Mouse (Mus musculus): Measurements from ENCODE around the gene Syt2. TPM values are rescaled to one million over a fixed set of nuclear protein-coding genes. Genes with fewer than 3 reads are reported as not detected.

The Syt2 gene
- polyA plus RNA-seq, 1 experiment from 2014 or later, result 2.1 TPM

GRCm38 (mm10) chr1:134784481-134784880, 138.0 kb downstream of the Syt2 start:
- no peak for DNase-seq
- ATAC-seq (ENCODE audit: low FRiP score, low TSS enrichment), result no peak
- no peak overlapping the region for H3K9ac ChIP-seq (replicated peaks; ENCODE audit: low read length)
- H3K27ac ChIP-seq (replicated peaks; ENCODE audit: low read depth, low read length), result no peak overlapping the region
- H3K27me3 ChIP-seq (ENCODE audit: control insufficient read depth, insufficient read depth, low read length), result no peaks in the 10 kb centered on the region
- no peak overlapping the region for H3K4me3 ChIP-seq (replicated peaks; ENCODE audit: low read depth, low read length)
- no peaks in the 10 kb centered on the region for H3K36me3 ChIP-seq (ENCODE audit: control insufficient read depth, insufficient read depth, low read length)
- H3K4me2 ChIP-seq (ENCODE audit: low read length), result no peak overlapping the region
- WGBS, result 84% methylated on average over 6 of the region's 6 CpGs
- H3K4me1 ChIP-seq (ENCODE audit: control insufficient read depth, insufficient read depth, low read length), result no peaks in the 10 kb centered on the region
- no peaks in the 10 kb centered on the region for H3K9me3 ChIP-seq (ENCODE audit: control insufficient read depth, low read length)

GRCm38 (mm10) chr1:134784911-134785310, 138.4 kb downstream of the Syt2 start:
- H3K9me3 ChIP-seq (ENCODE audit: control insufficient read depth, low read length), result no peaks in the 10 kb centered on the region
- 84% methylated on average over 1 of the region's 1 CpGs for WGBS
- DNase-seq (no peak), ATAC-seq (ENCODE audit: low FRiP score, low TSS enrichment) (no peak)
- no peaks in the 10 kb centered on the region for H3K4me1 ChIP-seq (ENCODE audit: control insufficient read depth, insufficient read depth, low read length)
- no peaks in the 10 kb centered on the region for H3K27me3 ChIP-seq (ENCODE audit: control insufficient read depth, insufficient read depth, low read length)
- no peak overlapping the region for H3K4me3 ChIP-seq (replicated peaks; ENCODE audit: low read depth, low read length)
- no peak overlapping the region for H3K9ac ChIP-seq (replicated peaks; ENCODE audit: low read length)
- H3K36me3 ChIP-seq (ENCODE audit: control insufficient read depth, insufficient read depth, low read length), result no peaks in the 10 kb centered on the region
- H3K27ac ChIP-seq (replicated peaks; ENCODE audit: low read depth, low read length), result no peak overlapping the region
- no peak overlapping the region for H3K4me2 ChIP-seq (ENCODE audit: low read length)

- Histone ChIP-seq H3K4me1 (ENCODE audit: control insufficient read depth, insufficient read depth, low read length) (no peaks in the 10 kb centered on the region), H3K9me3 (ENCODE audit: control insufficient read depth, low read length) (no peaks in the 10 kb centered on the region), H3K4me2 (ENCODE audit: low read length) (no peak overlapping the region), H3K9ac (replicated peaks; ENCODE audit: low read length) (no peak overlapping the region), H3K27ac (replicated peaks; ENCODE audit: low read depth, low read length) (no peak overlapping the region), H3K27me3 (ENCODE audit: control insufficient read depth, insufficient read depth, low read length) (no peaks in the 10 kb centered on the region), H3K36me3 (ENCODE audit: control insufficient read depth, insufficient read depth, low read length) (no peaks in the 10 kb centered on the region), H3K4me3 (replicated peaks; ENCODE audit: low read depth, low read length) (no peak overlapping the region)
- DNase-seq, result no peak
- WGBS, result 40% methylated on average over 7 of the region's 7 CpGs
- no peak for ATAC-seq (ENCODE audit: low FRiP score, low TSS enrichment)
These were observed 141.6 kb downstream of the Syt2 start for GRCm38 (mm10) chr1:134788096-134788495.

- WGBS, result 87% methylated on average over 2 of the region's 2 CpGs
- H3K27me3 ChIP-seq (ENCODE audit: control insufficient read depth, insufficient read depth, low read length), result no peaks in the 10 kb centered on the region
- no peak for DNase-seq
- no peak overlapping the region for H3K4me2 ChIP-seq (ENCODE audit: low read length)
- ATAC-seq (ENCODE audit: low FRiP score, low TSS enrichment), result no peak
- no peaks in the 10 kb centered on the region for H3K4me1 ChIP-seq (ENCODE audit: control insufficient read depth, insufficient read depth, low read length)
- H3K36me3 ChIP-seq (ENCODE audit: control insufficient read depth, insufficient read depth, low read length), result no peaks in the 10 kb centered on the region
- H3K27ac ChIP-seq (replicated peaks; ENCODE audit: low read depth, low read length), result no peak overlapping the region
- no peaks in the 10 kb centered on the region for H3K9me3 ChIP-seq (ENCODE audit: control insufficient read depth, low read length)
- no peak overlapping the region for H3K9ac ChIP-seq (replicated peaks; ENCODE audit: low read length)
- no peak overlapping the region for H3K4me3 ChIP-seq (replicated peaks; ENCODE audit: low read depth, low read length)
These were observed 144.4 kb downstream of the Syt2 start for GRCm38 (mm10) chr1:134790716-134791439.

GRCm38 (mm10) chr1:134791456-134791855, 145.0 kb downstream of the Syt2 start:
- Histone ChIP-seq H3K27me3 (ENCODE audit: control insufficient read depth, insufficient read depth, low read length) (no peaks in the 10 kb centered on the region), H3K4me1 (ENCODE audit: control insufficient read depth, insufficient read depth, low read length) (no peaks in the 10 kb centered on the region), H3K9me3 (ENCODE audit: control insufficient read depth, low read length) (no peaks in the 10 kb centered on the region), H3K36me3 (ENCODE audit: control insufficient read depth, insufficient read depth, low read length) (no peaks in the 10 kb centered on the region), H3K9ac (replicated peaks; ENCODE audit: low read length) (no peak overlapping the region), H3K4me3 (replicated peaks; ENCODE audit: low read depth, low read length) (no peak overlapping the region), H3K4me2 (ENCODE audit: low read length) (no peak overlapping the region), H3K27ac (replicated peaks; ENCODE audit: low read depth, low read length) (no peak overlapping the region)
- DNase-seq, result no peak
- no peak for ATAC-seq (ENCODE audit: low FRiP score, low TSS enrichment)

GRCm38 (mm10) chr1:134796076-134796475, 149.6 kb downstream of the Syt2 start:
- no peak overlapping the region for H3K4me3 ChIP-seq (replicated peaks; ENCODE audit: low read depth, low read length)
- H3K27ac ChIP-seq (replicated peaks; ENCODE audit: low read depth, low read length), result no peak overlapping the region
- WGBS, result 95% methylated on average over 1 of the region's 1 CpGs
- ATAC-seq (ENCODE audit: low FRiP score, low TSS enrichment) (no peak), DNase-seq (no peak)
- no peak overlapping the region for H3K9ac ChIP-seq (replicated peaks; ENCODE audit: low read length)
- H3K4me2 ChIP-seq (ENCODE audit: low read length), result no peak overlapping the region
- no peaks in the 10 kb centered on the region for H3K4me1 ChIP-seq (ENCODE audit: control insufficient read depth, insufficient read depth, low read length)
- no peaks in the 10 kb centered on the region for H3K9me3 ChIP-seq (ENCODE audit: control insufficient read depth, low read length)
- no peaks in the 10 kb centered on the region for H3K27me3 ChIP-seq (ENCODE audit: control insufficient read depth, insufficient read depth, low read length)
- H3K36me3 ChIP-seq (ENCODE audit: control insufficient read depth, insufficient read depth, low read length), result peaks cover 3% of the 10 kb centered on the region; the same call in 1 of the 2 replicates

GRCm38 (mm10) chr1:134796536-134796935, 150.1 kb downstream of the Syt2 start:
- Histone ChIP-seq H3K4me2 (ENCODE audit: low read length) (no peak overlapping the region), H3K4me3 (replicated peaks; ENCODE audit: low read depth, low read length) (no peak overlapping the region), H3K9ac (replicated peaks; ENCODE audit: low read length) (no peak overlapping the region), H3K27ac (replicated peaks; ENCODE audit: low read depth, low read length) (no peak overlapping the region), H3K4me1 (ENCODE audit: control insufficient read depth, insufficient read depth, low read length) (no peaks in the 10 kb centered on the region), H3K9me3 (ENCODE audit: control insufficient read depth, low read length) (no peaks in the 10 kb centered on the region), H3K27me3 (ENCODE audit: control insufficient read depth, insufficient read depth, low read length) (no peaks in the 10 kb centered on the region), H3K36me3 (ENCODE audit: control insufficient read depth, insufficient read depth, low read length) (peaks cover 3% of the 10 kb centered on the region; the same call in 1 of the 2 replicates)
- 67% methylated on average over 3 of the region's 3 CpGs for WGBS
- ATAC-seq (ENCODE audit: low FRiP score, low TSS enrichment), result no peak
- no peak for DNase-seq

GRCm38 (mm10) chr1:134801758-134802157, 155.3 kb downstream of the Syt2 start:
- ATAC-seq (ENCODE audit: low FRiP score, low TSS enrichment) (no peak), DNase-seq (no peak)
- Histone ChIP-seq H3K36me3 (ENCODE audit: control insufficient read depth, insufficient read depth, low read length) (peaks cover 3% of the 10 kb centered on the region; the same call in 1 of the 2 replicates), H3K4me1 (ENCODE audit: control insufficient read depth, insufficient read depth, low read length) (peaks cover 15% of the 10 kb centered on the region), H3K27ac (replicated peaks; ENCODE audit: low read depth, low read length) (no peak overlapping the region), H3K9me3 (ENCODE audit: control insufficient read depth, low read length) (no peaks in the 10 kb centered on the region), H3K4me3 (replicated peaks; ENCODE audit: low read depth, low read length) (no peak overlapping the region), H3K4me2 (ENCODE audit: low read length) (no peak overlapping the region), H3K27me3 (ENCODE audit: control insufficient read depth, insufficient read depth, low read length) (no peaks in the 10 kb centered on the region), H3K9ac (replicated peaks; ENCODE audit: low read length) (no peak overlapping the region)
- 95% methylated on average over 7 of the region's 7 CpGs for WGBS

All from midbrain, embryonic 14.5 days (tissue).